Mouse (Mus musculus) brain, embryonic 18.5 days (tissue): ENCODE data around the gene Rnf43.

Source experiments
- DNase-seq: peaks from one replicate; pipeline ENCODE4 v3.0.0-alpha.2; 2012; ENCODE audit warnings: low read depth, low spot score

Gene Rnf43

DNA sequence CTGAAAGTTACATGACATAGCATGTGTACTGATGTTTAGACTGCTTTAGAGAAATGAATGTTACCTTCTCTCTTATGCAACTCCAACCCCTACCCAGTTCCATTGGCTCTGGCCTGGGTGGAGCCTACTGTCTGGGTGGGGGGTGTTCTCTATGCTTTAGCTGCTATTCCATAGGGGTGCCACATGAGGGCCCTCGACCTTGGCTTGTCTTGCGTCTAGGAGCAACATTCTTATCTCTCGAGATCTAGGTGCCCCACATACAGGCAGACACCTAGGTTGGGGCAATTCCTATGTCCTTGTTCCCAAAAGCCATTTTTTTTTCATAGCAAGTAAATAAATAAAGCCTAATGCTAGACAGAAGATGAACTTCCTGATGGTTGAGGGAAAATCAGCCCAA is 97.1 kb downstream of the Rnf43 start:
- DNase-seq, result no peak

DNA sequence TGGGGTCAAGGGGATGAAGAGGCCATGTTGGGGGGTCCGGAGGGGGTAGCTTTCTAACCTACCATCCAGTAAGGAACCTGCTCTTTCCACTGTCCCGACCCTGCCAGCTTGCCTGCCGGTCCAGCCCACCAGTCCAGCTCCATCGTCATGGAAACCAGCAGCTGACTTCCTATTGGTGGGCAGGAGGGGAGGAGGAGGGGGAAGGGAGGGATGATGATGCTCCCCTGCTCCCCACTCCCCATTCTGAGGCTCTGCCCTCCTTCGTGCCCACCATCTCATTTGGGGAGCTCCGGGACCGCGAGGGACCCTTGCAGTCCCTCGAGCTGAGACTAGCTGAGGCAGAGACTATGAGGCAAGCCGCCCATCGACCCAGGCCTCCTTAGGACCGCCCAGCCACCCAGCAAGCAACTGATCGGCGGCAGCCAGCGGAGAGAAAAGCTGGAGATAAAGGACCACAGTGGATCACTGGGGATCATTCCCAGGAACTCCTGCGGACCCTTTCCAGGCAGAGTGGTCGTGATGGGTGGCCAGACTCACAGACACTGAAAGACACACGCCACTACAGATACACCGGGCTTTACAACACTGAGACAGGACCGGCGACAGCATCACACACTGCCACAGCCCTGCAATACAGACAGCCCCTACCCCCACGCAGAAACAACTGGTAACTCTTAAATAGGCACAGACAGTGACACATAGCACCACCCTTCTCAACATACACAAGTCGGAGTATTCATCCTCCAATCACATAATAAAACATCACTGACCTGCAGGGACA is 98.0 kb downstream of the Rnf43 start, which contains the start of gene Tspoap1:
TSS of gene Tspoap1 (plus strand) at position 241 of the 781 bp plus-strand sequence.
- DNase-seq, result peak; percentile 82

DNA sequence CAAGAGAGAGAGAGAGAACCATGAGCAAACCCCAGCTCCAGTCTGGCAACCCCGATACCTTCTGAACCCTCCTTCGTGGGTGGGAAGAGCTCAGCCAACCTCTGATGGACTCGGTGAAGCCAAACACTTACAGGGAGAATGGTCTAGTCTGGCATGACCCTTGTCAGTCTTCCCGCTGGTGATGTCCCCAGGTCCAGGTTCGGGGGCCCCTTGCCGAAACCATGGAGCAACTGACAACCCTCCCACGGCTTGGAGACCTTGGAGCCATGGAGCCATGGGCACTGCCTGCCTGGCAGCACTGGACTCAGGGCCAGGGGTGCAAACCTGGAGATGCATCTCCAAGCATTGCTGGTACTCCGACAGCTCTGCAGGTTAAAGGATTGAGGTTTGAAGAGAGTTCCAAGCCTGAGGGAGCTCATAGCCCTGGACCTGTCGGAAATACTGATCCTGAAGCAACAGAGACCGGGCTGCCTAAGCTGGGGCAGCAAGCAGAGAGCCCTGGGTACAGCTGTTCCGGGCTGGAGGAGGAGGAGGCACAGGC is 98.7 kb downstream of the Rnf43 start:
- no peak for DNase-seq

DNA sequence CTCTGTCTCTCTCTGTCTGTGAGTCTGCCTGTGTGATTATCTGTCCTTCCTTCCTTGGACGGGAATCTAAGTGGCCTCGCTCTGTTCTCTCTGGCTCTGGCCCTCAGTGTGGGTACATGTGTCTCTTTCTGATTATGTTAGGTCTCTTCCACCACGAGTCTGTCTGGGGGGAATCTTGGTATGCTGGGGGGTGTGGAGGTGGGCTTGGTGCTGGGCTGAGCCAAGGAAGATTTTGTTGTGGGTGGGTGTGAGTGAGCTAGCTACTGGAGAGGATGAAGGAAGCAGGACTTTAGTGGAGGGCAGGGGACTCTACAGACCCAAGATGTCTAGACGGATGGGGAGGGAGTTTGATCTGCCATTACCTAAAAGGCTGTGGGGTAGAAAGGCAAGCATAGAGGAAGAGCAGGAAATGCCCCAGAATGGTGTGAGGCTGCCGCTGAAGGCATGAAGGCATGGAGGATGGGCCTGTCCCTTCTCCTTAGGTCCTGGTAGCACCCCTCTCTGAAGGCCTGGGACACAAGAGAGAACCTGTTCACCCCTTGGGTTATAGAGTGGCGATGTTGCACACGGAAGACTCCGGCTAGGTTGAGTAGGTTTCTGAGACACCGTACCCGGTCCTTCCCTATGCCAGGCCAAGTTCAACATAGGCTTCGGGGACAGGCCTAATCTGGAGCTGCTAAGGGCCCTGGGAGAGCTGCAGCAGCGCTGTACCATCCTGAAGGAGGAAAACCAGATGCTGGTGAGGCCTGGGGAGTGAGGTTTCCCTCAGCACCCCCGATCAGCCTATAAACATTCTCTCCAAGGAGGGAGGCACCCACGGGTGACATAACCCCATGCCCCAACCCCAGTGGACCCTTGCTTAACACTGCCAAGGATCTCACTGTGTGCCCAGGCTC is 99.5 kb downstream of the Rnf43 start:
- no peak for DNase-seq

DNA sequence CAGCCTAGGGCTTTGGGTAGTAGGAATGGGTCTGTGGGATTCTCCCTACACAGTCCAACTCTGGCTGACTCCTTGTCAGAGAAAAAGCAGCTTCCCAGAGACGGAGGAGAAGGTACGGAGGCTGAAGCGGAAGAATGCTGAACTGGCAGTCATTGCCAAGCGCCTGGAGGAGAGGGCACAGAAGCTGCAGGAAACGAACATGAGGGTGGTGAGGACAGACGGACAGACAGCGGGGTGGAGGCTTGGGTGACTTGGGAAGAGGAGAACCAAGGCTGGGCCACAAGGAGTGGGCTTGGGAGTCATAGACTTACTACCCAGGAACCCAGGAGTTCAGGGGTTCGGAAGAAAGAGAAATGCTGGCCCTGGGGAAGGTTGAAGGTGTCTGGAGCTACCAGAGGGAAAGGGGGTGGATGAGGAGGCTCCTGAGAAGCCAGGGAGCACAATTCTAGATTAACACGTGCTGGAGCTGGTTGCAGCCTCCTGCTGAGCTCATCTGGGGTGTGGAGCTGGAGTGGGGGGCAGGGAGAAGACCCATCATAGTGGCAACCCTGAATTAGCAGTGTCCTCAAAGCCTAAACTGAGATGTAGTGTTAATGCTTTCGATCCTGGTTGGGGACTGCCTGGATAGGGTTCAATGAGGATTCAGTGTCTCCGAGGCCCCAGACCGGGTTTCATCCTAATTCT is 100.3 kb downstream of the Rnf43 start:
- no peak for DNase-seq

DNA sequence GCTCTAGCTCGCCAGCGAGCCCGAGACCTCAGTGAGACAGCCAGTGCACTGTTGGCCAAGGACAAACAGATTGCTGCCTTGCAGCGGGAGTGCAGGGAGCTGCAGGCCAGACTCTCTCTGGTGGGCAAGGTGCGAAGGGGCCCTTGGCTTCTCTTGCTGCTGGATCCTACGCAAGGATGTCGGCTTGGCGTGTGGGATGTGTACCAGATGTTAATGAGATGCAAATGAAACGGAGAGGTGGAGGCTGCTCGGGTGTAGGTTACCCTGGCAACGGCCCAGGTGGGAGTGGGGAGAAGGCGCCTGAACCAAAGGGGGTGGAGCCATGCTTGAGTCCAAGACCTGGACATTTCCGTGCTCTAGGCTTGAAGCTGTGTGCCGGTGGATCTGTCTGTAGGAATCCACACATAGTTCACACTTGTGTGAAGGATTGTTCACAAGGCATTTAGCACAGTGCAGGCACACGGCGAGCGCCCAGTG is 101.0 kb downstream of the Rnf43 start:
- peak; percentile 51 for DNase-seq

DNA sequence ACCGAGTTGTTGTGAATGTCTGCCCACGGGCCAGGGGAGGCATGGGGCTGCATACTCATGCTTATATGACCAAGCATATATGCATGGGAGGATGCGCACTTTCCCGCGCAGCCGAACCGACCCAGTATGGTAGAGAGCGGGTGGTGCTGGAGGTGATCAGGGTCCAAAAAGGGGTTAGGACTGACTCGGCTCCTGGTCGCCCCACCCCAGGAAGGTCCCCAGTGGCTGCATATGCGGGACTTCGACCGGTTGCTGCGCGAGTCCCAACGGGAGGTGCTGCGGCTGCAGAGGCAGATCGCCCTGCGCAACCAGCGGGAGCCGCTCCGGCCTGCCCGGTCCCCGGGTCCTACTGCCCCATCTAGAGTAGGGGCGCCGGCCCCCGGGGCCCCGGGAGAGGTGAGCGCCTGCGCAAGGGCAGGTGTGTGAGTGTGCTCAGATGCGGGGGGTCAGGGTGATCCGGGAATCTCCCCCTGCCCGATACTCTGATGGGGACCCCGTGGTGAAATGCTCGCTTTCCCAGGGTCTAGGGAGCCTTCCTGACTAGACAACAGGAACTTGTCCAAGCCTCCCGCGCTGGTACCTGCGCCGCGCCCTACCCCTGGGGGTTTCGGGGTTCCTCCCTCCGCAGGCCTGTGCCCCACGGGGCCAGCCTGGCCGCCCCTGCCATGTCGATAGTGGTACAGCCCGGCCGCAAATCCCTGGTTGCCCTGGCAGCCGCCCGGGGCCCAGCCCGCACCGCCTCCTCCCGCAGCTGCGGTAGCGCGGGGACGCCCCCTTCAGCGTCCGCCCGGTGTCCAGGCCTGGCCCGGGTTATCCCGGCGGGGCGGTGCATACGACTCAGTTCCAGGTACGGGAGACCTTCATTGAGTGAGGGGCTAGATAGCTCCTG is 101.7 kb downstream of the Rnf43 start:
- DNase-seq, result no peak

DNA sequence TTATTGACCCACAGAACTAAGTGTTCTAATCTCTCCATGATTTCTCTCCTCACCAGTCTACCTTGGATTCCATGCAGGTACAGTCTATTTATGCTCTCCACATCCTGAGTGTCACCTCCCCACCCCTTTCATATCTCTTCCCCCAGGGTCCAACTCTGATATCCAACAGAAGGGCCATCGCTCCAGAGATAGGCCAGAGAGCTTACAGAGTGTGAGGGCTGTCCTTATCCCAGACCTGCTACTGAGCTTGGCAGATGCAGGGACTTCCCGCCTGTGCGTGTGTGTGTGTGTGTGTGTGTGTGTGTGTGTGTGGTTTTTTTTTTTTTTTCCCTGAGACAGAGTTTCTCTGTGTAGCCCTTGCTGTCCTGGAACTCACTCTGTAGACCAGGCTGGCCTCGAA is 106.2 kb downstream of the Rnf43 start:
- DNase-seq, result no peak

DNA sequence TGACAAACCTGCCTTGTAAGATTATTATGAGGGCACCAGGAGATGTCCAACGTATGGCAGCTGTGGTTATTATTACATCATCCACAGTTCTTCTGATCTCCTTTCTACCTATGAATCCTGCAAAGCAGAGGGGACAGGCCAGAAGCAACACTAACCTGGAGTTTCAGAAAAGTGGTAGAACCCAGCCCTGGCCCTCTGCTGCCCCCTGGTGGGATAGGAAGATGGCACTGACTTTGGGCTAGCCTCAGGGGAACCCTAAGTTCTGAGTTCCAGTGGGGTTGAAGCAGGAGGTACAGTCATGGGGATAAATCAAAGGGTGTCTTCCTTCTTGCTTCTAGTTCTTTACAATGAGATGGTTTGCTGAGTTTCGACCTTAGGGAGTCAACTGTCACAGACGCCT is 108.5 kb downstream of the Rnf43 start:
- DNase-seq, result no peak

DNA sequence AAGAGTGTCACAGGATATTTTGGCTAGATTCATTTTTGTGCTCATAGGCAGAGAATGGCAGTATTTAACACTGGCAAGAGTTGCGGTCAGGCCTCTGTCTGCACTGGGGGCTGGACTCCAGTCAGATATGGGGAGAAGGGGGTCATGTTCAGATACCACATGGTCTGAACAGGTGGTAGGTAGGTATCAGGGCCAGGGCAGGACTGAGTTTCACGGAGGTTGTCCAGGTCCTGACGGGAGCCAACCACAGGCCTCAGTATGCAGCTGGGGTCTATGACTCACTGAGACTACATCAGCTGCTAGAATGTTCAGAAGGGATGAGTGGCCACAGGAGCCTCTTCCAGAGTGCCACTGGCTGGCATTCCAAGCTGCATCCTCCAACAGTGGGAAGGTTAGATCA is 109.8 kb downstream of the Rnf43 start:
- DNase-seq, result no peak

DNA sequence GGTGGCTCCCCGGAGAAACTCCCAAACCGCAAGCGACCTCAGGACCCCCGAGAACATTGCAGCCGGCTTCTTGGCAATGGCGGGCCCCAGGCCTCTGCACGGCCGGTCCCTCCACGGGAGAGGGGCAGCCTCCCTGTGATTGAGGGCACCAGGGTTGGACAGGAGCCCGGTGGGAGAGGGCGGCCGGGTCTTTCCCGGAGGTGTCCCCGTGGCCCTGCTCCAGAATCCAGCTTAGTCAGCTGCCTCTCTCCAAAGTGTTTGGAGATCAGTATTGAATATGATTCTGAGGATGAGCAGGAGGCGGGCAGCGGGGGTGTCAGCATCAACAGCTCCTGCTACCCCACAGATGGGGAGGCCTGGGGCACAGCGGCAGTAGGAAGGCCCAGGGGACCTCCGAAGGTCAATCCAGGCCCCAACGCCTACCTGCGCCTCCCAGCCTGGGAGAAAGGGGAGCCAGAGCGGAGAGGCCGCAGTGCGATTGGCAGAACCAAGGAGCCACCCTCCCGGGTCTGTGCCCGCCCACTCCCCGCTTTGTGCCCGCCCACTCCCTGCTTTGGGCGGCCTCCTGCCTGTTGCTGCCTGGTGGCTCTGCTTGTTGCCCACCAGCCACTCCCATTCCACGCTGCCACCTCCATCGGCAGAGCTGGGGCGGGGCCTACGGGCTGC is 115.7 kb downstream of the Rnf43 start:
- no peak for DNase-seq

DNA sequence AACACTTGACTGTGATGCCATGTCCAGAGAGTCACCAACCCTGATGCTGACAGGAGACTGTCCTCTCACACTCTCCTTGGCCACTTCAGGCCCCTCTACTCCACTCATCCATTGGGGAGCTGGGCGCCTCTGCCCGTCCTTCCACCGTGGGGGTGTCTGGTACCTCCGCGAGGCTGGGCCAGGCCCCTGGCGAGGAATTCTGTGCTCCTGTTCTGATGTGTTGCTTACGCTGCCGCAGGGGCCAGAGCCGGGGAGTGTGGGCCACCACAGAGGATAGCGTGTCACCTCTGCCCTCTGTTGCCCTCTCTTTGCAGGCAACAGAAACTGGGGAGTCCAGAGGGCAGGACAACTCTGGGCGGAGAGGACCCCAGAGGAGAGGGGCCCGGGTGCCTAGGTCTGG is 116.4 kb downstream of the Rnf43 start:
- DNase-seq, result no peak

DNA sequence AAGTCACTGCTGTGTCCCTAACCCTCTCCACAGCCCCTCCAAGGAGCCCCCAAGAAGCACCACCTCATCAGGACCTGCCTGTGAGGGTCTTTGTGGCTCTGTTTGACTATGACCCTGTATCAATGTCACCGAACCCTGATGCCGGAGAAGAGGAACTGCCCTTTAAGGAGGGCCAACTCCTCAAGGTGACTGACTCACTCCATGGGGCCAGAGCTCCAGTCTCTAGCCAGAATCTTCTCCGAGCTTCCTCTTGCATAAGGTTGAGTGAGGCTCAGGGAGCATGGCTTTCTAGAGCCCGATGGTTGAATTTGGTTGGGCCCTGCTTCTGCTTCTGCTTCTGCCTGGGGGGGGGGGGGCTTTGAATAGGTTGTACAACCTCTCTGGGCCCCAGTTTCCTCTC is 116.9 kb downstream of the Rnf43 start:
- DNase-seq, result no peak

DNA sequence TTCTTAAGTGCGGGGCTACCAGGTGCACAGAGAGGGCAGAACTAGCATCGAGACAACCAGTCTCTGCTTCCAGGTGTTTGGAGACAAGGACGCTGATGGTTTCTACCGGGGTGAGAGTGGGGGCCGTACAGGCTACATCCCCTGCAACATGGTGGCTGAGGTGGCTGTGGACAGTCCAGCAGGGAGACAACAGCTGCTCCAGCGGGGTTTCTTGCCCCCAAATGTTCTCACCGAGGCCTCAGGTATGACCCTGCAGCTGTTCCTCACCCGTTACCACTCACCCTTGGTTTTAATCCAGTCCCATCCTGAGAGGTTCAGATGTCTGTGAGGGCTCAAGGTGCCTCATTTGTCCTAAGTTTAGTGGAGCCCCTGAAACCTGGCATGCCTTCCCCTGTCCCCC is 117.6 kb downstream of the Rnf43 start:
- DNase-seq, result no peak
